Mouse (Mus musculus) gastrocnemius, adult 2 months (tissue): ENCODE data around the gene Myo1c. TPM values are rescaled to one million over a fixed set of nuclear protein-coding genes. Genes with fewer than 3 reads are reported as not detected.

Experiments used
- DNase-seq: peaks from one replicate; pipeline ENCODE4 v3.0.0; 2022
- H3K27ac ChIP-seq: fragments of 200-600 bp; 2 replicates; pipeline ENCODE4 v1.8.1; 2022; ENCODE audit warnings: mild to moderate bottlenecking
- H3K4me3 ChIP-seq: fragments of 200-600 bp; 2 replicates; pipeline ENCODE4 v1.8.1; 2022; ENCODE audit warnings: mild to moderate bottlenecking, moderate library complexity
- CTCF ChIP-seq: fragments of 200-600 bp; IDR thresholded peaks from 2 replicates; pipeline ENCODE4 v1.8.1; 2022; ENCODE audit warnings: antibody characterized with exemption, mild to moderate bottlenecking, moderate library complexity
- intact Hi-C: fragments of 180-260 bp; cut with DNase I; formaldehyde crosslinking; loops from one replicate; pipeline ENCODE4 v1.15.1; 2025
- long read RNA-seq, 2 experiments: library from polyadenylated mRNA; stranded (forward); transcript quantifications; one replicate each; pipeline ENCODE4 v2.0.0; 2021
- total RNA-seq, 2 experiments: library from RNA; stranded (reverse); gene quantifications; 2 replicates each; pipeline ENCODE4 v1.2.3; 2021

The Myo1c gene
- total RNA-seq = 10 to 100 TPM; 34.1 to 43.9 TPM
- long read RNA-seq, experiment 1, full-length matches to known transcripts = 69 of 82 reads
- long read RNA-seq, experiment 1, partial matches to known transcripts = 8 of 82 reads
- long read RNA-seq, experiment 1, other reads (novel, unspliced or antisense) = 5 of 82 reads
- long read RNA-seq, experiment 2, full-length matches to known transcripts = 53 of 67 reads
- long read RNA-seq, experiment 2, partial matches to known transcripts = 9 of 67 reads
- long read RNA-seq, experiment 2, other reads (novel, unspliced or antisense) = 5 of 67 reads

GRCm38 (mm10) chr11:75650311-75650710, at the start of gene Myo1c:
TSS of gene Myo1c (plus strand) at chr11:75650504.
- DNase-seq = peak; percentile 85
- Histone ChIP-seq H3K4me3 (peak within 1 kb of the TSS; percentile 94), H3K27ac (peak within 1 kb of the TSS; percentile 98)
- TF ChIP-seq CTCF = no peak
- intact Hi-C loops = no loop called here

- no peak overlapping the region for H3K4me3 ChIP-seq
- TF ChIP-seq CTCF = no peak
- no peak overlapping the region for H3K27ac ChIP-seq
- DNase-seq = no peak
- intact Hi-C loops = no loop called here
Observed at GRCm38 (mm10) chr11:75604826-75605225, 45.5 kb upstream of the Myo1c start.

GRCm38 (mm10) chr11:75605318-75605717, 45.0 kb upstream of the Myo1c start:
- DNase-seq = no peak
- Histone ChIP-seq H3K4me3 (no peak overlapping the region), H3K27ac (no peak overlapping the region; the same call in 1 of the 2 replicates)
- intact Hi-C loops = no loop called here
- TF ChIP-seq CTCF = no peak

- no peak for TF ChIP-seq CTCF
Observed at GRCm38 (mm10) chr11:75608776-75609175, 41.5 kb upstream of the Myo1c start.

GRCm38 (mm10) chr11:75610021-75610420, 40.3 kb upstream of the Myo1c start:
- intact Hi-C loops = no loop called here
- no peak for TF ChIP-seq CTCF
- no peak overlapping the region for H3K4me3 ChIP-seq
- DNase-seq = no peak
- no peak overlapping the region for H3K27ac ChIP-seq

More at GRCm38 (mm10) chr11:75608776-75609175, 41.5 kb upstream of the Myo1c start:
- intact Hi-C loops = no loop called here
- DNase-seq = no peak
- Histone ChIP-seq H3K4me3 (no peak overlapping the region), H3K27ac (no peak overlapping the region)

GRCm38 (mm10) chr11:75614769-75615168, 35.5 kb upstream of the Myo1c start:
- H3K27ac ChIP-seq = no peak overlapping the region
- no peak overlapping the region for H3K4me3 ChIP-seq
- DNase-seq = no peak
- TF ChIP-seq CTCF = no peak
- intact Hi-C loops = loop anchor here (2.0 kb wide), 1 partner anchor 16 kb away; no protein-coding TSS in a partner anchor

- TF ChIP-seq CTCF = no peak
- intact Hi-C loops = loop anchor here (2.0 kb wide), 1 partner anchor 17 kb away; no protein-coding TSS in a partner anchor
- Histone ChIP-seq H3K4me3 (no peak overlapping the region), H3K27ac (no peak overlapping the region)
- DNase-seq = no peak
Observed at GRCm38 (mm10) chr11:75615556-75615955, 34.7 kb upstream of the Myo1c start.

- peak; percentile 64 for TF ChIP-seq CTCF
- H3K4me3 ChIP-seq = peak overlapping the region; percentile 58
- peak; percentile 57 for DNase-seq
- intact Hi-C loops = no loop called here
- peak overlapping the region; percentile 94 for H3K27ac ChIP-seq
Observed at GRCm38 (mm10) chr11:75619133-75619532, 31.2 kb upstream of the Myo1c start.

- TF ChIP-seq CTCF = no peak
- intact Hi-C loops = no loop called here
- peak; percentile 88 for DNase-seq
- Histone ChIP-seq H3K4me3 (peak overlapping the region; percentile 58), H3K27ac (peak overlapping the region; percentile 94)
Observed at GRCm38 (mm10) chr11:75620136-75620780, 30.0 kb upstream of the Myo1c start.

- Histone ChIP-seq H3K4me3 (peak overlapping the region; percentile 58), H3K27ac (peak overlapping the region; percentile 94)
- DNase-seq = no peak
- no peak for TF ChIP-seq CTCF
- intact Hi-C loops = no loop called here
Observed at GRCm38 (mm10) chr11:75621426-75621825, 28.9 kb upstream of the Myo1c start.

GRCm38 (mm10) chr11:75622588-75623329, 27.5 kb upstream of the Myo1c start:
- DNase-seq = no peak
- Histone ChIP-seq H3K4me3 (peak overlapping the region; percentile 35), H3K27ac (peak overlapping the region; percentile 94)
- TF ChIP-seq CTCF = no peak
- intact Hi-C loops = no loop called here

- no peak for TF ChIP-seq CTCF
- Histone ChIP-seq H3K27ac (peak overlapping the region; percentile 94), H3K4me3 (peak overlapping the region; percentile 6; the same call in 1 of the 2 replicates)
- intact Hi-C loops = no loop called here
- no peak for DNase-seq
Observed at GRCm38 (mm10) chr11:75624102-75624554, 26.2 kb upstream of the Myo1c start.

- Histone ChIP-seq H3K4me3 (no peak overlapping the region), H3K27ac (peak overlapping the region; percentile 94)
- no peak for TF ChIP-seq CTCF
- intact Hi-C loops = no loop called here
- DNase-seq = no peak
Observed at GRCm38 (mm10) chr11:75625820-75626219, 24.5 kb upstream of the Myo1c start.
